Mouse (Mus musculus) MEL (cell line): ENCODE results near the gene Eid3. TPM values are rescaled to one million over a fixed set of nuclear protein-coding genes. Genes with fewer than 3 reads are reported as not detected.

ENCODE experiments used
- DNase-seq: peaks from one replicate; pipeline ENCODE4 v3.0.0; 2011; ENCODE audit warnings: low read depth, low spot score
- H3K27ac ChIP-seq: 2 replicates; pipeline ENCODE4 v1.5.1; 2012; ENCODE audit warnings: low read depth, mild to moderate bottlenecking, control low read depth, low read length, moderate library complexity; ENCODE audit not compliant: control insufficient read depth
- H3K27me3 ChIP-seq, 2 experiments: fragments of 150-350 bp in 1 of 2; sonication (generic) in 1 of 2; 2 replicates each; pipeline ENCODE4 v1.6.1; 2012; ENCODE audit warnings: low read length in 2 of 2, mild to moderate bottlenecking in 2 of 2, improper control_type of control experiment in 1 of 2, moderate library complexity in 1 of 2; ENCODE audit not compliant: insufficient read depth in 2 of 2, control insufficient read depth in 1 of 2
- H3K36me3 ChIP-seq, 2 experiments: 2 replicates each; pipeline ENCODE4 v1.6.1; 2012 to 2014; ENCODE audit warnings: low read length in 2 of 2, improper control_type of control experiment in 1 of 2, inconsistent platforms in 1 of 2, mild to moderate bottlenecking in 1 of 2; ENCODE audit not compliant: insufficient read depth in 2 of 2, control insufficient read depth in 1 of 2
- H3K4me1 ChIP-seq, 2 experiments: fragments of 150-350 bp in 1 of 2; sonication (generic) in 1 of 2; 2 replicates each; pipeline ENCODE4 v1.6.1; 2012; ENCODE audit warnings: low read length in 2 of 2, improper control_type of control experiment in 1 of 2, mild to moderate bottlenecking in 1 of 2; ENCODE audit not compliant: insufficient read depth in 2 of 2, control insufficient read depth in 1 of 2
- H3K4me3 ChIP-seq, 2 experiments: fragments of 150-350 bp in 1 of 2; sonication (generic) in 1 of 2; 2 replicates each; pipeline ENCODE4 v1.5.1; 2012; ENCODE audit warnings: low read depth in 2 of 2, low read length in 2 of 2, mild to moderate bottlenecking in 2 of 2, moderate library complexity in 2 of 2, control low read depth in 1 of 2, improper control_type of control experiment in 1 of 2; ENCODE audit not compliant: control insufficient read depth in 1 of 2, insufficient read depth in 1 of 2
- H3K79me2 ChIP-seq: 2 replicates; pipeline ENCODE4 v1.6.1; 2012; ENCODE audit warnings: mild to moderate bottlenecking, low read length, moderate library complexity; ENCODE audit not compliant: control insufficient read depth, poor library complexity, insufficient read depth
- H3K9ac ChIP-seq: 2 replicates; pipeline ENCODE4 v1.6.1; 2012; ENCODE audit warnings: low read depth, mild to moderate bottlenecking, control low read depth, low read length, moderate library complexity; ENCODE audit not compliant: control insufficient read depth, poor library complexity, severe bottlenecking
- H3K9me3 ChIP-seq: fragments of 150-350 bp; sonication (generic); replicated peaks from 2 replicates; pipeline ENCODE4 v1.6.1; 2012; ENCODE audit warnings: mild to moderate bottlenecking, low read length, improper control_type of control experiment, moderate library complexity; ENCODE audit not compliant: insufficient read depth
- BHLHE40 ChIP-seq: IDR thresholded peaks from 2 replicates; pipeline ENCODE4 v1.6.1; 2012; ENCODE audit warnings: low read depth, mild to moderate bottlenecking, inconsistent platforms, low read length, improper control_type of control experiment, borderline replicate concordance
- CHD1 ChIP-seq: IDR thresholded peaks from 2 replicates; pipeline ENCODE4 v1.6.1; 2012; ENCODE audit warnings: low read depth, mild to moderate bottlenecking, inconsistent platforms, low read length, improper control_type of control experiment
- CTCF ChIP-seq, 3 experiments: IDR thresholded peaks in 2 of 3; conservative IDR thresholded peaks in 1 of 3; 2 replicates each; pipeline ENCODE4 v1.5.1; 2011 to 2012; ENCODE audit warnings: low read length in 3 of 3, low read depth in 2 of 3, mild to moderate bottlenecking in 2 of 3, improper control_type of control experiment in 1 of 3, inconsistent platforms in 1 of 3, mixed read lengths in 1 of 3, moderate library complexity in 1 of 3; ENCODE audit not compliant: control insufficient read depth in 1 of 3, insufficient read depth in 1 of 3, poor library complexity in 1 of 3, severe bottlenecking in 1 of 3
- ELF1 ChIP-seq: IDR thresholded peaks from 2 replicates; pipeline ENCODE4 v1.6.1; 2014; ENCODE audit warnings: low read depth, mild to moderate bottlenecking, inconsistent platforms, low read length, improper control_type of control experiment, moderate library complexity
- EP300 ChIP-seq, 2 experiments: IDR thresholded peaks; 2 replicates each; pipeline ENCODE4 v1.6.1; 2011; ENCODE audit warnings: improper control_type of control experiment in 2 of 2, low read length in 2 of 2, low read depth in 1 of 2, mild to moderate bottlenecking in 1 of 2
- ETS1 ChIP-seq: IDR thresholded peaks from 2 replicates; pipeline ENCODE4 v1.6.1; 2012; ENCODE audit warnings: low read depth, mild to moderate bottlenecking, inconsistent platforms, low read length, improper control_type of control experiment, moderate library complexity
- GABPA ChIP-seq: IDR thresholded peaks from 2 replicates; pipeline ENCODE4 v1.6.1; 2012; ENCODE audit warnings: low read depth, mild to moderate bottlenecking, inconsistent platforms, low read length, improper control_type of control experiment, moderate library complexity
- GATA1 ChIP-seq: IDR thresholded peaks from 2 replicates; pipeline ENCODE4 v1.6.1; 2011; ENCODE audit warnings: low read depth, low read length, improper control_type of control experiment
- HCFC1 ChIP-seq: IDR thresholded peaks from 2 replicates; pipeline ENCODE4 v1.6.1; 2012; ENCODE audit warnings: low read depth, mild to moderate bottlenecking, inconsistent platforms, low read length, improper control_type of control experiment, moderate library complexity
- KAT2A ChIP-seq: conservative IDR thresholded peaks from 2 replicates; pipeline ENCODE4 v1.6.1; 2012; ENCODE audit warnings: low read depth, low read length, improper control_type of control experiment, inconsistent platforms
- MAX ChIP-seq: IDR thresholded peaks from 2 replicates; pipeline ENCODE4 v1.6.1; 2011; ENCODE audit warnings: low read length, improper control_type of control experiment
- MEF2A ChIP-seq: IDR thresholded peaks from 2 replicates; pipeline ENCODE4 v1.6.1; 2014; ENCODE audit warnings: low read depth, mild to moderate bottlenecking, inconsistent platforms, low read length, improper control_type of control experiment; ENCODE audit not compliant: poor library complexity, insufficient replicate concordance, severe bottlenecking; ENCODE audit errors: extremely low read depth
- MYB ChIP-seq: IDR thresholded peaks from 2 replicates; pipeline ENCODE4 v1.6.1; 2011; ENCODE audit warnings: mild to moderate bottlenecking, low read depth, low read length, improper control_type of control experiment
- MYC ChIP-seq: IDR thresholded peaks from 2 replicates; pipeline ENCODE4 v1.6.1; 2011; ENCODE audit warnings: low read depth, mild to moderate bottlenecking, low read length, improper control_type of control experiment, moderate library complexity
- POLR2A ChIP-seq, 2 experiments: IDR thresholded peaks; 2 replicates each; pipeline ENCODE4 v1.6.1; 2011 to 2012; ENCODE audit warnings: low read length in 2 of 2, mild to moderate bottlenecking in 2 of 2, control low read depth in 1 of 2, improper control_type of control experiment in 1 of 2, low read depth in 1 of 2, moderate library complexity in 1 of 2; ENCODE audit not compliant: control insufficient read depth in 1 of 2, insufficient read depth in 1 of 2, poor library complexity in 1 of 2
- POLR2AphosphoS2 ChIP-seq: IDR thresholded peaks from 2 replicates; pipeline ENCODE4 v1.6.1; 2011; ENCODE audit warnings: low read length, improper control_type of control experiment
- SIN3A ChIP-seq: IDR thresholded peaks from 2 replicates; pipeline ENCODE4 v1.6.1; 2012; ENCODE audit warnings: low read length, improper control_type of control experiment, inconsistent platforms
- SMC3 ChIP-seq: IDR thresholded peaks from 2 replicates; pipeline ENCODE4 v1.6.1; 2011; ENCODE audit warnings: low read depth, low read length, improper control_type of control experiment
- TAL1 ChIP-seq: IDR thresholded peaks from 2 replicates; pipeline ENCODE4 v1.6.1; 2012; ENCODE audit warnings: mild to moderate bottlenecking, inconsistent platforms, low read length, moderate library complexity, mixed read lengths
- TBP ChIP-seq: IDR thresholded peaks from 2 replicates; pipeline ENCODE4 v1.8.0; 2011; ENCODE audit warnings: low read depth, low read length, improper control_type of control experiment
- USF1 ChIP-seq: IDR thresholded peaks from 2 replicates; pipeline ENCODE4 v1.6.1; 2014; ENCODE audit warnings: low read depth, mild to moderate bottlenecking, inconsistent platforms, low read length, improper control_type of control experiment, moderate library complexity
- USF2 ChIP-seq, 2 experiments: IDR thresholded peaks; 2 replicates each; pipeline ENCODE4 v1.6.1; 2011 to 2012; ENCODE audit warnings: improper control_type of control experiment in 2 of 2, low read length in 2 of 2, borderline replicate concordance in 1 of 2, inconsistent platforms in 1 of 2, low read depth in 1 of 2, mild to moderate bottlenecking in 1 of 2; ENCODE audit not compliant: insufficient read depth in 1 of 2
- polyA plus RNA-seq, 2 experiments: library from polyadenylated mRNA; stranded (reverse) in 1 of 2; unstranded in 1 of 2; fragments of >175 nt in 1 of 2; fragments of >200 nt in 1 of 2; gene quantifications; 2 replicates each; pipeline versions ENCODE4 v1.2.1 to v1.2.4; 2012; ENCODE audit warnings: low replicate concordance in 2 of 2, low read depth in 1 of 2; ENCODE audit not compliant: insufficient read length in 2 of 2, insufficient read depth in 1 of 2, missing spikeins in 1 of 2
- total RNA-seq: library from RNA; depleted of rRNA; stranded (reverse); fragments of 300-350 nt; gene quantifications from 2 replicates; pipeline ENCODE4 v1.2.3, GENCODE M21; 2012

Gene Eid3
- total and polyA plus RNA-seq, 3 experiments, result 1.2 to 1.3 TPM; not detected in 1

GRCm38 (mm10) chr10:82826516-82826915, 39.9 kb upstream of the Eid3 start:
- Histone ChIP-seq H3K36me3 (no peaks in the 10 kb centered on the region), H3K27ac (no peak overlapping the region), H3K9ac (no peak overlapping the region), H3K79me2 (no peaks in the 10 kb centered on the region), H3K27me3 (peaks cover 0 to 2% of the 10 kb centered on the region in 2 experiments; a peak in 2 of 4 replicates), H3K9me3 (no peaks in the 10 kb centered on the region), H3K4me1 (peaks cover 0 to 3% of the 10 kb centered on the region in 2 experiments; a peak in 2 of 4 replicates), H3K4me3 (no peak overlapping the region)
- DNase-seq, result no peak
- TF ChIP-seq ETS1 (no peak), MYB (no peak), EP300 (IDR thresholded peaks at IDR 0.05; ENCODE audit: low read depth in 1 of 2, low read length in 2 of 2) (no peak), TBP (no peak), POLR2A (IDR thresholded peaks at IDR 0.05; ENCODE audit: control insufficient read depth in 1 of 2, insufficient read depth in 1 of 2, low read depth in 1 of 2, low read length in 2 of 2, poor library complexity in 1 of 2) (no peak), USF1 (no peak), MEF2A (no peak), CTCF (IDR thresholded peaks at IDR 0.05 in 2 of 3, conservative IDR thresholded peaks at IDR 0.05 in 1 of 3; ENCODE audit: control insufficient read depth in 1 of 3, insufficient read depth in 1 of 3, low read depth in 2 of 3, low read length in 3 of 3, poor library complexity in 1 of 3, severe bottlenecking in 1 of 3) (no peak), CHD1 (no peak), KAT2A (no peak), GABPA (no peak), SMC3 (no peak), SIN3A (no peak), ELF1 (no peak), MAX (no peak)

- H3K9ac ChIP-seq, result no peak within 1 kb of the TSS
- TF ChIP-seq KAT2A (no peak), ETS1 (no peak), ELF1 (no peak), BHLHE40 (no peak), GATA1 (no peak), TAL1 (no peak), EP300 (IDR thresholded peaks at IDR 0.05; ENCODE audit: low read depth in 1 of 2, low read length in 2 of 2) (no peak), CHD1 (no peak), POLR2AphosphoS2 (no peak), USF2 (IDR thresholded peaks at IDR 0.05; ENCODE audit: borderline replicate concordance in 1 of 2, insufficient read depth in 1 of 2, low read depth in 1 of 2, low read length in 2 of 2) (no peak), HCFC1 (no peak), SIN3A (no peak), MYC (no peak)
- no peaks in the 10 kb centered on the region for H3K9me3 ChIP-seq
These were observed 32.5 kb upstream of the Eid3 start, which contains the start of gene Txnrd1 for GRCm38 (mm10) chr10:82833926-82834325. Txnrd1 (plus strand) TSS chr10:82833951.

More at GRCm38 (mm10) chr10:82833926-82834325, 32.5 kb upstream of the Eid3 start, which contains the start of gene Txnrd1:
- Histone ChIP-seq H3K4me1 (no peaks in the 10 kb centered on the region), H3K27me3 (no peaks in the 10 kb centered on the region; a peak in 1 of 4 replicates), H3K4me3 (no peak within 1 kb of the TSS), H3K36me3 (peaks cover 0 to 2% of the 10 kb centered on the region in 2 experiments; a peak in 1 of 4 replicates), H3K79me2 (no peaks in the 10 kb centered on the region), H3K27ac (no peak within 1 kb of the TSS)
- no peak for DNase-seq
